In genomic region chr6:87730141-87730540, GRCm38 (mm10) we compare ENCODE assay signal across 9 mouse cellular contexts. TPM values are rescaled to one million over a fixed set of nuclear protein-coding genes. Genes with fewer than 3 reads are reported as not detected.
DNase-seq lines count a peak whose midpoint lies in the region; ATAC-seq and TF ChIP-seq lines count a peak whose summit lies in the region.
"Had no signal": no experiment of that assay in that cellular context is flagged by ENCODE, and none has a peak within 500 bp of the region (broad histone marks: within the 10 kb centered on the region; RNA-seq: fewer than 3 reads in every experiment).

No protein-coding gene starts in this region.

- H3K36me3 ChIP-seq in lung, embryonic 15.5 days = no peaks in the 10 kb centered on the region
- H3K36me3 ChIP-seq in limb, embryonic 13.5 days = no peaks in the 10 kb centered on the region
- H3K36me3 ChIP-seq in small intestine, adult 2 months (ENCODE audit: control insufficient read depth, insufficient read depth, low read length) = no peaks in the 10 kb centered on the region

- no peak for TF ChIP-seq CTCF in cerebellum, adult 2 months (IDR thresholded peaks at IDR 0.05; ENCODE audit: borderline replicate concordance, insufficient read depth, low read depth, low read length)
- no peak for TF ChIP-seq CTCF in small intestine, adult 2 months (IDR thresholded peaks at IDR 0.05; ENCODE audit: extremely low read depth, insufficient read length, insufficient replicate concordance, low read depth, low read length)

- no peaks in the 10 kb centered on the region; the same call in 1 of the 2 replicates for H3K27me3 ChIP-seq in cerebellum, adult 2 months (ENCODE audit: control insufficient read depth, insufficient read depth, low read length)
- H3K27me3 ChIP-seq in lung, embryonic 15.5 days = peaks cover 46% of the 10 kb centered on the region
- peaks cover 80% of the 10 kb centered on the region for H3K27me3 ChIP-seq in limb, embryonic 13.5 days
- H3K27me3 ChIP-seq in small intestine, adult 2 months (ENCODE audit: control insufficient read depth, insufficient read depth, low read length) = peaks cover 37% of the 10 kb centered on the region

- H3K27ac ChIP-seq in cerebellum, adult 2 months (ENCODE audit: insufficient read depth, low read length) = no peak overlapping the region
- H3K27ac ChIP-seq in lung, embryonic 15.5 days = peak overlapping the region; percentile 57; the same call in 1 of the 2 replicates
- no peak overlapping the region for H3K27ac ChIP-seq in limb, embryonic 13.5 days
- no peak overlapping the region for H3K27ac ChIP-seq in small intestine, adult 2 months (ENCODE audit: insufficient read depth, low read depth, low read length)

- no peak for ATAC-seq in lung, embryonic 15.5 days (ENCODE audit: borderline replicate concordance, extremely low read depth, low FRiP score, low TSS enrichment)
- no peak for ATAC-seq in limb, embryonic 13.5 days (ENCODE audit: low FRiP score, low read depth)

- H3K4me1 ChIP-seq in cerebellum, adult 2 months (ENCODE audit: control insufficient read depth, insufficient read depth, low read length) = no peaks in the 10 kb centered on the region
- H3K4me1 ChIP-seq in lung, embryonic 15.5 days = peaks cover 45% of the 10 kb centered on the region
- H3K4me1 ChIP-seq in limb, embryonic 13.5 days = peaks cover 35% of the 10 kb centered on the region
- H3K4me1 ChIP-seq in small intestine, adult 2 months (ENCODE audit: control insufficient read depth, insufficient read depth, insufficient read length, low read length) = peaks cover 4% of the 10 kb centered on the region; the same call in 1 of the 2 replicates

- WGBS in cerebellum, adult 2 months = 21% methylated on average over 13 of the region's 13 CpGs
- WGBS in lung, embryonic 15.5 days = 20% methylated on average over 13 of the region's 13 CpGs
- WGBS in limb, embryonic 13.5 days = 18% methylated on average over 13 of the region's 13 CpGs
- 20% methylated on average over 13 of the region's 13 CpGs for WGBS in small intestine, adult 2 months

- H3K9ac ChIP-seq in lung, embryonic 15.5 days = peak overlapping the region; percentile 54; the same call in 1 of the 2 replicates
- 0 out of 2 replicates have a peak overlapping the region, but pooled peaks have one; percentile 56 for H3K9ac ChIP-seq in limb, embryonic 13.5 days

- DNase-seq in cerebellum, adult 2 months = no peak
- DNase-seq in cerebellum, adult 11-12 months = no peak
- DNase-seq in lung, postnatal 14 days = no peak
- DNase-seq in cerebellum, adult 11 months = no peak
- no peak for DNase-seq in adrenal gland, postnatal 4 days (ENCODE audit: low spot score in 2 of 2)

- H3K4me3 ChIP-seq in cerebellum, adult 2 months (replicated peaks; ENCODE audit: insufficient read depth, low read depth, low read length) = peak overlapping the region; percentile 32
- peak overlapping the region; percentile 56 for H3K4me3 ChIP-seq in lung, embryonic 15.5 days
- peak overlapping the region; percentile 59 for H3K4me3 ChIP-seq in limb, embryonic 13.5 days
- peak overlapping the region; percentile 59; the same call in 1 of the 2 replicates for H3K4me3 ChIP-seq in small intestine, adult 2 months (ENCODE audit: low read depth, low read length)

- no peak for TF ChIP-seq POLR2A in cerebellum, adult 2 months (IDR thresholded peaks at IDR 0.05; ENCODE audit: borderline replicate concordance, insufficient read depth, low read length)
- no peak for TF ChIP-seq POLR2A in small intestine, adult 2 months (IDR thresholded peaks at IDR 0.05; ENCODE audit: low read depth, low read length)

- no peaks in the 10 kb centered on the region for H3K9me3 ChIP-seq in lung, embryonic 15.5 days
- H3K9me3 ChIP-seq in limb, embryonic 13.5 days = no peaks in the 10 kb centered on the region

- H3K4me2 ChIP-seq in lung, embryonic 15.5 days = peak overlapping the region; percentile 90
- peak overlapping the region; percentile 95 for H3K4me2 ChIP-seq in limb, embryonic 13.5 days (replicated peaks)

RNA-seq across cellular contexts. Expression of gene Efcc1, which starts 0.5 kb away (rescaled TPM):
- 4.0 and 4.5 TPM in 2 replicates for polyA plus RNA-seq in cerebellum, adult 2 months (2012; rRNA removed)
- polyA plus RNA-seq in lung, embryonic 15.5 days (2015; fragmentation: Nextera tagmentation; extraction: Ambion mirVana) = 5.4 and 6.0 TPM in 2 replicates
- 0.32 and 0.62 TPM in 2 replicates for polyA plus RNA-seq in limb, embryonic 13.5 days (2015; fragmentation: Nextera tagmentation; extraction: Ambion mirVana)
- 2.6 and 4.0 TPM in 2 replicates for polyA plus RNA-seq in small intestine, adult 2 months (2012; rRNA removed)
- 1 to 10 TPM; 2.0 to 2.1 TPM for total RNA-seq in adrenal gland, postnatal 4 days (2021)
- total RNA-seq: neutrophil, adult 5-6 weeks had no signal

RNA-seq across cellular contexts. Expression of gene Gp9, which starts 47.7 kb away (rescaled TPM):
- 0.49 and 0.68 TPM in 2 replicates for polyA plus RNA-seq in cerebellum, adult 2 months (2012; rRNA removed)
- 3.9 and 4.7 TPM in 2 replicates for polyA plus RNA-seq in lung, embryonic 15.5 days (2015; fragmentation: Nextera tagmentation; extraction: Ambion mirVana)
- polyA plus RNA-seq in limb, embryonic 13.5 days (2015; fragmentation: Nextera tagmentation; extraction: Ambion mirVana) = 0.94 and 1.6 TPM in 2 replicates
- 1.7 TPM in 1 of 2 replicates, not detected in the other for polyA plus RNA-seq in small intestine, adult 2 months (2012; rRNA removed)
- total RNA-seq in adrenal gland, postnatal 4 days (2021) = 1 to 10 TPM; 1.0 to 1.1 TPM

RNA-seq across cellular contexts. Expression of gene Aplf, which starts 58.1 kb away (rescaled TPM):
- 4.6 and 5.0 TPM in 2 replicates for polyA plus RNA-seq in cerebellum, adult 2 months (2012; rRNA removed)
- polyA plus RNA-seq in lung, embryonic 15.5 days (2015; fragmentation: Nextera tagmentation; extraction: Ambion mirVana) = 13.8 and 14.6 TPM in 2 replicates
- 13.4 and 15.4 TPM in 2 replicates for polyA plus RNA-seq in limb, embryonic 13.5 days (2015; fragmentation: Nextera tagmentation; extraction: Ambion mirVana)
- polyA plus RNA-seq in small intestine, adult 2 months (2012; rRNA removed) = 1.7 and 3.0 TPM in 2 replicates
- total RNA-seq in adrenal gland, postnatal 4 days (2021) = 1 to 10 TPM; 9.4 TPM
